Mouse (Mus musculus) forelimb bud, embryonic 11.5 days (tissue): ENCODE results near the gene Gm11032.
"Not testable (repeated sequence)": the region's sequence is repeated elsewhere in the genome, so short reads cannot be mapped to it uniquely, and the experiment has no call there.

Source experiments
- DNase-seq: peaks from one replicate; pipeline ENCODE4 v3.0.0-alpha.2; 2012; ENCODE audit warnings: low read depth, low spot score

Gm11032 gene

DNA sequence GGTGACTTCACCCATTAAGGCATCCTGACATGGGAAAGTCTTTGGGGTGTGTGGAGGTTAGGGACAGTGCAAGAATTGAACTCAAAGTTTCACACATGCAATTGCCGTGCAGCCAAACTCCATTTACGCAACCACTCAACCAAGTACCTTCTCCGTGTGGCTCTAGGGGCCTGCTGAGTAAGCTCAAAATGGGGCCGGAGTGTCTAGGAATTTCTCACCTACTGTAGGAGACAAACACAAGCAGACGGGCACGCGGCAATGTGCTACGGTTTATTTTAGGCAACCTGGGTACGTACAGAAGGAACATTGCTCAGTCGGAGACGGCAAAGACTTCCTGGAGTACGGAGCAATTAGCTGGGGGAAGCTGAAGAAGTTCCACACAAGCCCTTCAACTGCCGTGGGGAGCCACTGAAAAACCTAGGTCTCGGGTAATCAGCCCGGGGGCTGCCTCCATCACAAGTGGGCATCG, at the start of gene Gm11032:
Gm11032 (plus strand) TSS at position 51 of the 469 bp plus-strand sequence.
- no peak for DNase-seq

DNA sequence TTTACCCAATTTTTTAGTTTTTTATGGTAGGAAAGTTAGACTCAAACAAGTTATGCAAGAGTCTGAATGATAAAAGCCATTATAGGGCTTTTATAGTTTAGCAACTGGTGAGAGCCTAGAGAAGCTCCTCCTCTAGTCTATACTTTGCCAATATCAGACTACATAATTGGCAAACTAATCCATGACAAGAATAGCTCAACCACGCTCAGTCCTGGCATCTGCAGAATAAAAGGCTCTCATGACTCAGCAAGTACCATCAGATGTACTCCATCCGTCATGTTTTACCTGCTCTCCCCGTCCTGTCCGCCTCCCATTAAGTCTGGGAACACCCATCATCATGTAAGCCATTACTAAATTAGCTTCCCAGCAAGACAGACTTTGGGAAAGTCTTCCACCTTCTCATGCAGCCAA, 48.4 kb upstream of the Gm11032 start:
- DNase-seq, result no peak

DNA sequence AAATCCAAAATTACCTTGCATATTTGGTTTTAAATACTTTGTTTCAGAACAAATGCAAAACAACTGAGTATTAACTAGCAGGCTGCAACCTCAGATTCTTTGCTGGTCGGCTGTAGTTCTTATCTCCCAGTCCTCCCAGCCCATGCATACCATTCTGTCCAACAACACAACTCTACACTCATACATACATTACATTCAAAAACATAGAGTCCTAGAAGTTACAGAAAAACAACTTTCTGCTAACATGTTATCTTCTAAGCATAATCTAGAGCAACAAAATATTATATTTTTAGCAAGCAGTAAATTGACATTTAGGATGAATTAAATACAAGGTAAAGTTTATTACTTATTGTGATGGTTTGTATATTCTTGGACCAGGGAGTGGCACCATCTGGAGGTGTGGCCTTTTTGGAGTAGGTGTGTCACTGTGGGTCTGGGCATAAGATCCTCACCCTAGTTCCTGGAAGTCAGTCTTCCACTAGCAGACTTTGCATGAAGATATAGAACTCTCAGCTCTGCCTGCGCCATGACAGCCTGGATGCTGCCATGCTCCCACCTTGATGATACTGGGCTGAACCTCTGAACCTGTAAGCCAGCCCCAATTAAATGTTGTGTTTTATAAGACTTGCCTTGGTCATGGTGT, 43.7 kb upstream of the Gm11032 start:
- DNase-seq, result not testable (repeated sequence)

DNA sequence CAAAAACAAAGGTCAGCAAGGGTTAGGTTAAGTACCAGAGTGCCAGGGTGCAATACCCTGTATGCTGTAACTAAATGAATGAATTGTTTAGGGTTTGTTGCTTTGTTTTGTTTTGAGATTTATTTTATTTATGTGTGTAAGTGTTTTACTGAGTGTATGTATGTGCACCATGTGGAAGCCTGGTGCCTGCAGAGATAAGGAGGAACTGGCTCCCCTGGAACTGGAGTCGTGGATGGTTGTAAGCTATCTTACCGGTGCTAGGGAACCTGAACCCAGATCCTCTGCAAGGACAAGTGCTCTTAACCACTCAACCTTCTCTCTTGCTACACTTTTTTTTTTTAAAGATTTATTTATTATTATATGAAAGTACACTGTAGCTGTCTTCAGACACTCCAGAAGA, 42.8 kb upstream of the Gm11032 start:
- no peak for DNase-seq

DNA sequence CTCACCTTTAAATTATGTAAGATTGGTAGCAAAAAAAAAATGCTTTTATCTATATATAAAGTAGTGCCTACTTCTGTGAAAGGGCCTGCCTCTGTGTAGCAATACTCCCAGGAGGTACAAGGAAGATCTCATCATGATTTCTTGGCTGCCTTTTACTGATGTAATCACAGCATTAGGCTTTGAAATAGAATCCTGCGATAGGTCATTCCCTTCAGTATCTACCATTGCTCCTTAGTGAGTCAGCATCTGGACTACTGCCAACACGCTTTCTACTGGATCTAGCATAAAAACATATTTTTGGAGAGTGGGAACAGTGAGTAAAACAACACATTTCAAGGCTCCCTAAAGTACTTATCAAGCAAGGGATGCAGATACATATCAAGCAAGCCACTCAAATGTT, 41.2 kb upstream of the Gm11032 start:
- DNase-seq, result no peak

DNA sequence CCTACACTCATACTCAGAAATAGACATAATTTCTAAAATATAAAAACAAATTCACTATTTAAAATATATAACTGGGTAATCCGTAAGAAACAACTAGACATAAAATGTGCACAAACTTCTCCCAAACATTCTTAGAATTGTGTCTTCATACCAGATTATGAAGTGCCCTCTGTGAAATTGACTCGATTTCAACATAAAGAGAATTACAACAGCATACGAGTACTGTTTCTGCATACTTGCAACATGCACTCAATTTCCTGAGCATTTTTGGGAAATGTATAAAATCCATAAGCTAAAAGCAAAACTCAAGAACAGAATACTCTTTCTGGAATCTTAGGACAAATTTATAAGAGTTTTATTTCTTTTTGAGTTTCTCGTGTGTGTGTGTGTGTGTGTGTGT, 28.1 kb upstream of the Gm11032 start:
- DNase-seq, result no peak

DNA sequence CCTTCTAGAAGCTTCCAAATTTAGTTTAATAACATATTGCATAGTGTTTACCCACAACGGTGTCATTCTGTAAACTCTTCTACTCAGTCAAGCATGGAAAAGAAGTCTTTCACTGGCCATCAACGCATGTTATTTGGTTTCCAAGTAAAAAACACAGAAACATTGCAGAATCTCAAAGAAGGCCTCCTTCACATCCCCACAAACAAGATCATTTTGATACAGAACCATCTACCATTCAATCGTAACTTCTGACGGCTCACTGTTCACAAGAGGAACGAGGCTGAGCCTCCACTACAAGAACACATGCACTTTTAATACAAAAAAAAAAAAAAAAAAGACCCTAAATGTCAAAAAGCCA, 26.4 kb upstream of the Gm11032 start:
- DNase-seq, result no peak

DNA sequence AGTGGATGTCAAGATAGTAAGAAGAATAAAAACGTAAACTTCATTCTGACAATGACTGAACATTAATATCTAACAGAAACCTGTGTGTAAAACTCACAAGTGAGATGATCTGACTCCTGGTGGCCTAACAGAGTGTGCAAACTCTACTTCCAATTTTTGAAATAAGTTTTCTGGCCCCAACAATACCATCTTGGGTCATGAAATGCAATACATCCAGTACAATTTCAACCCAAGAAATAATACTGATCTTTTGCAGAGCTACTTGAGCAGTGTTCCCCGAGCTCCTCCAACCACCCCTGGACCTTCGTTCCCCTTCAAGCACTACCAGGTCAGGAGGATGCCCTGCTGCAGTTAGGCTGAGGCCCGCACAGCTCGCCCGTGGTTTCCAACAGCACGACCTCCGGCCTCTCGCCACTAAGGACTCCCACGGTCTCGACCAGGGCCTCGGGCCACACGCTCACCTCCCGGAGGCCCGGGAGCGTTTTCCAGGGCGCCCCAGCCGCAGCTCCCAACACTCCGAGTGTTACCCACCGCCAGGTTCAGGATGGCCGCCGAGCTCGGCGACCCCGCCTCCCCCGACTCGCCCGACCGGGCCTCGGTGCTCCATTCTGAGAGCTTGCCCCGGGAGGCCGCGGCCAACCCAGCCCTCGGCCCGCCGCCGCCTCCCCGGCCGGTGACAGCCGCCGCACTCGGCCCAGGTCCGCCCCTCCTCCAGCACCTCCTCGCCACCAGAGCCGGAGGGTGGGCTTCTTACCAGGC, 25.8 kb upstream of the Gm11032 start:
- DNase-seq, result no peak

DNA sequence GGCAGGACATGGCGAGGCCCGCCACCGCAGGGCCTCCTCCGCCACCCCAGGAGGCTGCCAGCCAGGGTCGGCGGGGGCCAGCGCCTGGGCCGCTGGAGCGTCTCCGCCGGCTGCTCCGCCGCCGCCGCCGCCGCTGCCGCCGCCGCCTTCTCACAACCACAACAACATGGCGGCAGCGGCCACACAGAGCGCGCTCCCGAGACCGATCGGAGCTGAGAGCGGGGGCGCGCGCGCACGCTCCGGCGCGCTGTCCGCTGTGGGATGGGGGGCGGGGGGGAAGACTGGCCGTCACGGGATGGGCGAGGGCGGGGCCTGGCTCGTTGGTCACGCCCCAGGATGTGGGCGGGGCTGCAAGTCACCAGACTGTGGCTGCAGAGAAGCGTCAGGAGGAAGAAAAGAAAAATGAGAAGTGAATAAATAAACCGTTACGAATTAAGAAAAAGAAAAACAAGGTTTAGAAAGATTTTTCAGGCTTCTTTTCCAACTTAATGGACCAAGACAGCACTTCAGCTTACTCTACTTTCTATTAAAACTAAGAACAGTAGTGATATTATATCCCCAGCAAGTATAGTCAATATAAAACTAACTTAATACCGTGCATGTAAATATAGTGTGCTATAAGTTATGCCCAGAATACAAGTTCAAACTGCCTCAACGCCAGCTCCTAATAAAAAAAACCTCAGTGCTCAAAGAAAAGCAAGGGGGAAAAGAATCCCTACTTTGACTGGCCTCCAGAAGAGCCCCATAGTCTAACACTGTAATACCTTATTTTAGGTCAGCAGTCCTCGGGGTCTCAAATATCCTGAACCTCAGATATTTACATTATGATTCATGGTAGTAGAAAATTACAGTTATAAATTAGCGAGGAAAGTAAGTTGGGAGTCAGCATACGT, 25.0 kb upstream of the Gm11032 start, which contains the start of gene Mtmr3:
Mtmr3 (minus strand) TSS at position 256 of the 893 bp plus-strand sequence.
- DNase-seq, result peak; percentile 94

DNA sequence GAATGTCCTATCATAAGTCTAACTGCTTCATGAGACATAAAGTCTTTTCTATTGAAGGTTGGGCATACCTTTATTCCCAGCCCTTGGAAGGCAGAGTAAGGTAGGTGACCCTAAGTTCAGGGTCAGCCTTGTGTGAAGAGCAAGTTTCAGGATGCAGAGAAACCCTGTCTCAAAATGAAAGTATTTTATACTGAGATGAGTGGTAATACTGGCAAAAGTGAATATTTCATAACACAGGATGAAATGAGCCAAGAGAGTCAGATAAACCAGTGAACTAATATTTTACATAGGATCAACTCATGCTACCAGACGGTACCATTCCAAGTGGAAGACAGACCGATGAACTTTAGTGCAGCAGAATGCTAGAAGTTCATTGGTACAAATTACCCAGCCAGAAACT, 21.5 kb upstream of the Gm11032 start:
- no peak for DNase-seq

DNA sequence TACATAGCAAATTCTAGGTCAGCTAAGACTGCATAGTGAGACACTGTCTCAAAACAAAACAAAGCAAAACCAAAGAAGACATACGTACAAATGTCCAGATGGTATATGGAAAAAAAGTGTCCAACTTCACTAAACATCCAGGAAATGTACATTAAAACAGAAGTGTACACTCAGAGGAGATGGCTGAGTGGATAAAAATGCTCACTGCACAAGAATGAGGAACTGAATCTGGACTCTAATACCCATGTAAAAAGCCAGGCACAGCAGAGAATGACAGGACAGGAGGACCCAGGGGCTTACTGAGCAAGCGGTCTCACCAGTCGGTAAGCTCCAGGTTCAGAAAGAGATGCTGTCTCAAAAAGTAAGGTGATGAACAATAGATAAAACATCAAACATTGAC, 20.0 kb upstream of the Gm11032 start:
- DNase-seq, result no peak

DNA sequence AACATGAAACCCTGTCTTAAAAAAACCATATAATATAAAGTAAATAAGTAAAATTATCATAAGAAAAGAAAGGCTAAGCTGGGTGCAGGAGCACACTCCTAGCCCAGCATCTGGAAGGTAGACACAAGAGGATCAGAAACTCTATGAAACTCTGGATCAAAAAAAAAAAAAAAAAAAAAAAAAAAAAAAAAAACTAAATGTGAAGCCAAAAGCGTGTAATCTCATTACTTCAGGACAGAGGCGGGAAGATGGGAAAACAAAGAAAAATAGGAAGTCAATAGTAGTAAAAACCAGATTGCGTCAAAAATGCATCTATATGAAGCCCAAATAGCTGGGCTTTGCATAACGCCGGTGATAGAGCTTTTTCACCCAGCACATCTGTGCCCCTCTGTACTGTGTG, 18.0 kb upstream of the Gm11032 start:
- DNase-seq, result no peak

DNA sequence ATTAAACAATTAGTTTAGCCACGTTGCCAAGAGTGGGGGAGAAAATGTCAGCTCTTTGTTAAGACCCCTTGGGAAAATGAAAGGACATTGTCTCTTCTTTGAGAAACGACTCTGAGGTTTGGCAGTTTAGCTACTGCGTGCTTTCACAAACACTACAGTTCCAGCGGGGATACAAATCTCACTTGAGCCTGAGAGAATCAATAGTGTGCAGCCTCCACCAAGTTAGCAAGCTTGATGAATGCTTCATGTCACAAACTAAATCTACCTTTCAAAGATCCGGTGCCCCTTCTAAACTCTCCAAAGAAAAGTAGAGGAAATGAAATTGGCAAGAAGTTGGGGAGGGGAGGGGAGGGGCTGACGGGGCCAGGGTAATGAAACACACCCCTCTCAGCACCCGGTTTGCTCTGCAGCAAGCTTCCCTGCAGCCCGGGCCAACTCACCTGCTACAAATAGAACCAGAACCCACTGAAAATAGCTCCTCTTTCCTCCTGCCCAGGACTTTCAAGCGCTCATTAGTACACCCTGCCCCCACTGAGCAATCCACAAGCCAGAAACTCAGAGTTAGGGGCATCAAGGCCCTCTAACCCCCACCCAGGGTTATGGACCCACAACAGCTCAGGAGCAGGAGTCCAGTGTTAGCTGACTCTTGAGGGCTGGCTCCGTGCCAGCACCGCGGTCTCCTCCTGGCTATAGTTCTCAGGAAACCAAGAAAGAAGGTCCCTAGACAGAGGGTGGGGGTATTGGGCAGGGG, 17.0 kb upstream of the Gm11032 start:
- DNase-seq, result no peak

DNA sequence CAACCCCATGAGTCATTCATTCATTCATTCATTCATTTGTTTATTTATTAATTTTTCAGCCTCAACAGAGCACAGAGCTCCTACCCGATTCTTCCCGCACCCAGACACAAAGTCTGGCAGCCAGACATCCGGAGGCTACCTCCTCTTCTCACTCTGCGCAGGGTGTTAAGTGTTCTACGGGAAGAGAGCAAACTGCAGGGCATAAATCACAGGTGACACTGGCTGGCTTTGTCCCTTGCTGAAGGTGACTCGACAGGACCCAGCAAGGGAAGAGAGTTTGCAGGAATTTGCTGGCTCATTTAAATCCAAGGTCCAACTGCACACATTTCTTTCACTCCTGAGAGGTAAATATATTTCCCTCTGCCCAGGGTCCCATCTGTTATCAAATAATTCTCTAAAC, 15.4 kb upstream of the Gm11032 start:
- peak; percentile 48 for DNase-seq

DNA sequence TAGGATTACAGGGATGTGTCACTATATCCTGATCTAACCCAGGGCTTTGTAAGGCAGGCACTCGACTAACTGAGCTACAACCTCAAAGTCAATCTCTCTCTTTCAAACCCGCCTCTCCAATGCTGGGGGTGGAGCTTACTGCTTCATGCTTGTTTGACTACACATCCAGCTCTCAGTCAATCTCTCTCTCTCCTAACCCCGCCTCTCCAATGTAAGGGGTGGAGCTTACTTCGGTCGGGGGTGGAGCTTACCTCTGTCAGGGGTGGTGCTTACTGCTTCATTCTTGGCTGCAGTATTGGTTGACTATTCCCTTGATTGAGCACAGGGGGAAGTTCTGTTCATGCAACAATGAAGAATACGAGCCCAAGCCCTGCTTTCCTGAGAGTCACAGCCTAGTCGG, 14.5 kb upstream of the Gm11032 start:
- DNase-seq, result no peak

DNA sequence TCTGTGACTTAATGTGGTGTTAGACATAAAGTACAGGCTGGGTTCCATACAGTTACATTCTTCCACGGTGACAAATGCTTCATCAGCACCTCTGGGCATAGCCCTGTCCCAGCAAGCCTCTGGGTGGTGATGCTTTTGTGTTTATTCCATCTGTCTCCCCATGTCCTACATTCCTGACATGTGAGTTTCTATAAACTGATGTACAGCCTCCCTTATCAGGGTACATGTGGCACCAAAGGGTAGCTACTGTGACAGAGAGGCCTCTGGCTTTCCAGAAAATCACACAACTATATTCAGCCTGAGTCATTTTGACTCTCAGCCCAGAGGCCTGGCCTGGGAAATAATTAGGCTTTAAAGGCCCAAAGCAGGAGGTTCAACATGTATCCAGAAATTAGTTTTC, 13.3 kb upstream of the Gm11032 start:
- no peak for DNase-seq

DNA sequence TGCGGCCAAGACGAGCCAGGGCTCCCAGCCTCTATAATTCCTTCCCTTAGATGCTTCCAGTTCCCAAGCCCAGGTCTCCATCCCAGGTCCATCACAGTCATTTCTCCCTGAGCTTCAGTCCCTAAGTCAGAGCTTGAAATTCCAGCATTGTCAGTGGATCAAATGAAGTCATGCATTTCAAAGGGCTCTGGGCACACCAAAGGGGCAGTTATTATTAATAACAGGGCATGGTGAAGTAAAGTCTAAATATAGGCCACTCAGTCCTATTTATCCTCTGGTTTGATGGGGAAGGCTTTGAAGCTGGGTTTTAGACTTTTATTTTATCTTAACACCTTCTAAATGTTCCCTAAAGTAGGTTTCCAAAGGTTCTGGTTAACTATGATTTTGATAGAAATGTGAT, 8.0 kb upstream of the Gm11032 start:
- DNase-seq, result no peak

DNA sequence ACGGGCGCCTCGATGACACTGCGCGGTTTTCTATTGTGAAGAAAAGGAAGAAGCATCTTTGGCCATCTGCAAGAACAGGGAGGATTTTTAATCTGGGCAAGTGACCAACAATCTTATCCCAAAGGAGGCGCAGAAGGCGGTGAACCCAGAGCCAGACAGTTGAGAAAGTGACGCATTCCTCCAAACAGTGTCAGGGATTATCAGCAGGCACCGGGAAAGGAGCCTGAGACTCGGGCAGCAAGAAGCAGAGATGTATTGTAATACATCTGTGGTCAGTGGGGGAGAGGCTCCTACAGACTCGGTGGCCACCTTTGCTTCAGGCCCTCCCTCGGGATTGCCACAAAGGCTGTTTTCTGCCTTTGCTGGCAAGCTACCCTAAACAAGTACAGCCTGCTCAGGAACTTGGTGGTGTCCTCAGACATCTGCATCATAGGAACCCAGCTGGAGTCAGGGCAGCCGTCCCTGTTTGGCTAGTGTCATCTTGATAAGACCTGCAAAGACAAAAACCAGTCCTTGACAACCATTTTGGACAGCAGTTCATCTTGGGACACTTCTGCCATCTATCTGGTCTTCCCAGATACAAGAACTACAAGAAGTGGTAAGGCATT, 738 bp downstream of the Gm11032 start:
- no peak for DNase-seq

DNA sequence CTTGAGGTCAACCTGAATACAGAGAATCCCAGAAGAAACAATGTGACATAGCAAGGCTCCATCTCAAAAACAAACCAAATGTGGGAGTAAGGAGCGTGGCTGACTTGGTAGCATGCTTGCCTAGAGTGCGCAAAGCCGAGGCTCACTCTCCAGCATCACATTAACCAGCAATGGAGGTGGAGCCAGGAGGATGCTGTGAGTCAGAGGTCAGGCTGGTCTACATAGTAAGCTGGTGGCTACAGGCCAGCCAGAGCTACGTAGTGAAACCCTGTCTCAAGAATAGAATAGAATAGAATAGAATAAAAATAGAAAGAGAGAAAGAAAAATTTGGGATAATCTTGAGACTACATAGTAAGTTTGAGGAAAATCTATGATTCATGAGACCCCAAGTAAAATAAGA, 2.0 kb downstream of the Gm11032 start:
- no peak for DNase-seq

DNA sequence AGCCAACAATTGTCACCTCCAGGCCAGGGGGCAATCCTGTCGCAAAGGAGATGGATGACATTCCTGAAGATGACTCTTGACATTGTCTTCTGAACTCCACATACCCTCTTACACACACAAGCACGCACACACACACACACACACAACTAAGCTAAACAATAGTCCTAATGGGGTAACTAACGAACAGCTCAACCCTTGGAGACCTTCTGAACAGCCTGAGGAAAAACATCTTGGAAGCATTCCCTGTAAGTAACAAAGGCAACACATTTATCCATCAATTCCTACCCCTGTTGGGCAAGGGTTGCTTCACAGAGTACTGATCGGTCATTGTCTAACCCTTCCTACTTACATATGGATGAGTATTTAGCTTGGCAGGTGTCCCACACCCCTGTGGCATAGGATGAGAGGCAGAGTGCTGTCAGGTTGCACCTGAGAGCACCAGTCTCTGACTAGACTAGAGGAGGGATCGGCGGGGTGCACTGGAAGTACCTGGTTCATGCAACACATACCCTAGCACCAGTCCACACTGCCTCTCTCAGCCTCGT, 2.6 kb downstream of the Gm11032 start:
- DNase-seq, result no peak

DNA sequence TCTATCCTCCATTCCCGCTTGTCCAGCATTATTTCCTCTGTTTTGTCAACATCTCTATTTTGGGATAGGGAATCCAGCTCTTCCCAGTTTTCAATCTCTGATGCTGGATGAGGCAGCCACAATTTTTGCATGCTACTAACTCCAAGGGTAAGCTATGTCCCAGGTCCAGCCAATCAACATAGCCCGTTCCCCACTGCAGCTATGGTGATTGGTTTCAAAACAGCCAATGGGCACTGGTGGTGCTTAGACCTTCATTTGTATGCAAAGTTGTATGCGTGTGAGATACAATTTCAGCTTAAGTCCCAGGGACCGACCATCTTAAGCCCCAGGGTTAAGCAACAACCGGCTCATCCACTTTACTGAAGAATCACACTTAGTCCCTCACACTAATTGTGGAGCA, 3.1 kb downstream of the Gm11032 start:
- no peak for DNase-seq
